Mouse (Mus musculus): ENCODE measurements around the gene Cryga.

GRCm38 (mm10) chr1:65067842-65068241, 35.3 kb downstream of the Cryga start:
- TF ChIP-seq POLR2A (IDR thresholded peaks at IDR 0.05; ENCODE audit: insufficient read depth, low read depth, low read length) (no peak), CTCF (IDR thresholded peaks at IDR 0.05; ENCODE audit: insufficient read depth, low read depth, low read length) (no peak)

All from olfactory bulb, adult 2 months (tissue).